Mouse (Mus musculus) heart, postnatal 0 days (tissue): ENCODE results near the gene Scaf1.

Source experiments
- CTCF ChIP-seq: IDR thresholded peaks from 2 replicates; pipeline ENCODE4 v1.5.1; 2016; ENCODE audit warnings: antibody characterized with exemption, control low read depth, low read depth
- EP300 ChIP-seq: IDR thresholded peaks from 2 replicates; pipeline ENCODE4 v1.6.1; 2016; ENCODE audit warnings: antibody characterized with exemption, low read depth

- TF ChIP-seq CTCF (no peak), EP300 (no peak)
These were observed 2.9 kb upstream of the Scaf1 start for GRCm38 (mm10) chr7:45019031-45019571.
